Mouse (Mus musculus): Measurements from ENCODE around the gene Actr6. TPM values are rescaled to one million over a fixed set of nuclear protein-coding genes. Genes with fewer than 3 reads are reported as not detected.
A peak's percentile ranks its signal among the peaks of the same experiment; 100 is the strongest.

Actr6 gene
- polyA plus RNA-seq (2016; fragmentation: Nextera tagmentation; extraction: Ambion mirVana), result 33.9 and 34.2 TPM in 2 replicates

DNA sequence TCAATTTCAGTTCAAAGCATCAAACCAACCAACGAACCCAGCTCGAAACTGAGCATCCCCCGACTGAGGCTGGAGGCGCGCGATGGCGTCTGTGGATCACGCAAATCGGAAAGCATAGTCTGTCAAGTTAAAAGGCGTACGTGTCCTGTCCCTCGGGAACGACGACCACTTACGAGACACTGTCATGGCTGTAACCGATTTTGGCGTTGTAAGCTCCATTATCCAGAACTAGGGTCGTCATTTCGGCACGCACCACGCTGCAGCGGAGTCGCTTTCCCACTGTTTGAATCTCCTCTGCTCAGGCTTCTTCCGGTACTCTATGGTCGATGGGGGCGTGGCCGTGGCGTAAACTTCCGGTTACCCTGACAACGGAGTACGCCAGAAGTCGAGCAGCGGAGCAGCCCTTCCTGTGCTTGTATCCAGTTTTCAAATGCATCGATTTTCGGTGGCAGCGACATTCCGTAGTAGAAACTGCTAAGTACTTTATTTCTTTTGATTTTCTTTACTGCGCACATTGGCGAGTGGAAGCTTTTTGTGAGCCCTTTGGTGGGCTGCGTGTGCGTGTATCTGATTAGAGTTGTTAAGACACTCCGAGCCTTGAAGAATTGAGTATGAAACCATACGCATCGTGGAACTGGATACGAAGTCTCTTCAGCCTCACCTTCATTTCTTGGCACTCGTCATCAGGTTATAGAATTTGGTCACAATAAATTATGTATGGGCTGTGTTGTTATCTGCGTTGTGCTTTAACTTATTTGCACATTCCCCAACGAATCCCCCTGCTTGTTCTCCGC is at the start of gene Actr6:
Gene Actr6, minus strand, starts transcription at position 295 of the 794 bp plus-strand sequence.
- H3K36me3 ChIP-seq, result peaks cover 8% of the 10 kb centered on the region
- peaks cover 13% of the 10 kb centered on the region for H3K4me1 ChIP-seq
- peak within 1 kb of the TSS; percentile 71 for H3K4me3 ChIP-seq
- H3K27me3 ChIP-seq (ENCODE audit: low read depth, poor library complexity, severe bottlenecking), result no peaks in the 10 kb centered on the region
- no peaks in the 10 kb centered on the region for H3K9me3 ChIP-seq (replicated peaks)
- DNase-seq (ENCODE audit: low spot score), result peak; percentile 94
- 2% methylated on average over 49 of the region's 49 CpGs for WGBS
- peak within 1 kb of the TSS; percentile 78 for H3K27ac ChIP-seq

DNA sequence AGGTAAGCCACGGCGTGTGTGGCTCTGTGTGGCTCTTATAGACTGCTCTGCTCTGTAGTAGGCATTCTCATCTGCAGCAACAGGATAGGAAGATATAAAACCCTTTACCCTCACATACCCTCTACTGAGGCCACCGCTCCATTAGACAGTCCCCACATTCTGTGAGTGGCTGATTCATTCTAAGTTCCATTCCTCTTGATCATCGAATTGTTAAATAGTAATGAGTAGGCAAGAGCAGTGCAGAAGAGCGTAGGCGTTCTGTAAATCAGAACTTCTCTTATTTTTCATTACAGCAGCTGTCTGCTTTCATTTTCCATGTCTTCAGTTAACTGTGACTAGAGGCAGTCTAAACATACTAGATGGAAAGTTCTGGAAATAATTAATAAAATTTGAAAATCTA is 43.9 kb upstream of the Actr6 start:
- no peak for DNase-seq (ENCODE audit: low spot score)
- 95% methylated on average over 6 of the region's 6 CpGs for WGBS
- no peaks in the 10 kb centered on the region for H3K4me1 ChIP-seq
- H3K9me3 ChIP-seq (replicated peaks), result no peaks in the 10 kb centered on the region
- H3K27me3 ChIP-seq (ENCODE audit: low read depth, poor library complexity, severe bottlenecking), result no peaks in the 10 kb centered on the region
- peaks cover 20% of the 10 kb centered on the region for H3K36me3 ChIP-seq
- H3K27ac ChIP-seq, result no peak overlapping the region
- no peak overlapping the region for H3K4me3 ChIP-seq

DNA sequence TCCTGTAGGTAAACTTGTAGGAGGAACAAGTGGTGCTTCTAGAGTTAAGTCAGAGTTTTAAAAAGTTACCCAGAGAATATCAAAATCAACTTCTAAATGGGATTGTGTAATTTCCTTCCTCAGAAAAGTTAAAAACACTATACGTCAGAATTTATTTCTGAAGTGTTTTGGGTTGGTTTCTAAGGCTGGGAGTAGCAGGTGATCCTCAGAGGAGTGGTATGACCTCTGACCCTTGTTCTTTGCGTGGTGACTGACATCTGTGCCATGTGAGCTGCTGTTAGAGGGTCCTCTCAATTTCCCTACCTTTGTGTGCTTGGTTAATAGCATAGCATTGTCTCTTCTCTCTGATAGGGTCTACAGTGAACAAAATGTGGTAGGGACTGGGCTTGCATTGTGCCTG is 39.8 kb upstream of the Actr6 start:
- 80% methylated on average over 2 of the region's 2 CpGs for WGBS

DNA sequence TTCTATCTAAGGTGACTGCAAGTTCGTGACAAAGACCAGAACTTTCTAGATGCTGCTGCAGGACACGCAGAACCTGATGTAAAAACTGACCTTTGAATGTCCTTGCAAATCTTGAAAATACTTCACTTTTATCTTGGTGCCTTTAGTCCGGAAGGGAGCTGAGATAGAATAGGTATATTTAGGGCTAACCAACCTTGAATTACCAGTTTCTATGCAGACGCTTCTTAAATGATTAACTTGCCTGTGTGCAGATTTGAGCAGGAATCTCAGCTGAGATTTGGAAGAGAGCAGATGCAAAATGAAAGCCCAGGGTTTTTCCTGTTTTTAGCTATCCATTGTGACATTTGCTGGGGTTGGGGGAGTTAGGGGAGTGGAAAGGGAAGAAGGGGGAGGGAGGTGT is 37.0 kb upstream of the Actr6 start:
- Histone ChIP-seq H3K9me3 (replicated peaks) (no peaks in the 10 kb centered on the region), H3K36me3 (no peaks in the 10 kb centered on the region), H3K27ac (no peak overlapping the region), H3K4me1 (no peaks in the 10 kb centered on the region), H3K4me3 (no peak overlapping the region), H3K27me3 (ENCODE audit: low read depth, poor library complexity, severe bottlenecking) (no peaks in the 10 kb centered on the region)
- no peak for DNase-seq (ENCODE audit: low spot score)
- 90% methylated on average over 4 of the region's 4 CpGs for WGBS

More for the DNA sequence above, 39.8 kb upstream of the Actr6 start:
- no peaks in the 10 kb centered on the region for H3K4me1 ChIP-seq
- H3K4me3 ChIP-seq, result no peak overlapping the region
- H3K27ac ChIP-seq, result no peak overlapping the region
- no peak for DNase-seq (ENCODE audit: low spot score)
- H3K27me3 ChIP-seq (ENCODE audit: low read depth, poor library complexity, severe bottlenecking), result no peaks in the 10 kb centered on the region
- H3K36me3 ChIP-seq, result peaks cover 5% of the 10 kb centered on the region
- H3K9me3 ChIP-seq (replicated peaks), result no peaks in the 10 kb centered on the region

DNA sequence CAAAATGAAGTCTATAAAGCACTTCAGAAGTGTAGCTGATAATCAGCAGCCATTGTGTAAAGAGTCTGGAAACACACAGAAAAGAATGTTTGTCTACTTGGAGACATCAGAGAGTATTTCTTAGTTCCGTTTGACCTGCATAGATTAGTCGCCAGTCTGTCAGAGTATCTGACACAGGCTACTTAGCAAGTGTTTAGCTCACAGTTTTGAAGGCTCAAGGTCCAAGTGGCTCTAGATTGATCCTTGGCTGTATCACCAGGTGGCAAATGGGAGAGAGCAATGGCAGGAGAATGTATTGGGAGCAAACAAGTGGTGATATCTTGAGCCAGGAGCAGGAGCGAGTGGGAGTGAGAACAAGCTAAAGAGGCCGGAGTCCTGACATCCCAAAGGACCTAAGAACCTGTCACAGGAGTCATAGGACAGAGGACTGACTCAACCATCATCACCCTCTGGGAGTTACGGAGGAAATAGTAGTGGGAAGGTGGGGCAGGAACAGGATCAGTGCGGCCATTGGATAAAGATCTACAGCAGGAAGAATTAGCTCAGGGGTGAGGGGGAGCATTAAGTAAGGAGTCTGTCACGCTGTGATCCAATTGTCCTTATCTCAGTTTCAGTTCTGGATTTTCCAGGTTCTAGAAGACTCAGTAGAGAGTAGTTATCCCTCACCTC is 36.4 kb upstream of the Actr6 start:
- Histone ChIP-seq H3K9me3 (replicated peaks) (no peaks in the 10 kb centered on the region), H3K36me3 (no peaks in the 10 kb centered on the region), H3K4me1 (no peaks in the 10 kb centered on the region), H3K27me3 (ENCODE audit: low read depth, poor library complexity, severe bottlenecking) (no peaks in the 10 kb centered on the region), H3K4me3 (no peak overlapping the region), H3K27ac (no peak overlapping the region)
- WGBS, result 86% methylated on average over 7 of the region's 7 CpGs
- DNase-seq (ENCODE audit: low spot score), result no peak

DNA sequence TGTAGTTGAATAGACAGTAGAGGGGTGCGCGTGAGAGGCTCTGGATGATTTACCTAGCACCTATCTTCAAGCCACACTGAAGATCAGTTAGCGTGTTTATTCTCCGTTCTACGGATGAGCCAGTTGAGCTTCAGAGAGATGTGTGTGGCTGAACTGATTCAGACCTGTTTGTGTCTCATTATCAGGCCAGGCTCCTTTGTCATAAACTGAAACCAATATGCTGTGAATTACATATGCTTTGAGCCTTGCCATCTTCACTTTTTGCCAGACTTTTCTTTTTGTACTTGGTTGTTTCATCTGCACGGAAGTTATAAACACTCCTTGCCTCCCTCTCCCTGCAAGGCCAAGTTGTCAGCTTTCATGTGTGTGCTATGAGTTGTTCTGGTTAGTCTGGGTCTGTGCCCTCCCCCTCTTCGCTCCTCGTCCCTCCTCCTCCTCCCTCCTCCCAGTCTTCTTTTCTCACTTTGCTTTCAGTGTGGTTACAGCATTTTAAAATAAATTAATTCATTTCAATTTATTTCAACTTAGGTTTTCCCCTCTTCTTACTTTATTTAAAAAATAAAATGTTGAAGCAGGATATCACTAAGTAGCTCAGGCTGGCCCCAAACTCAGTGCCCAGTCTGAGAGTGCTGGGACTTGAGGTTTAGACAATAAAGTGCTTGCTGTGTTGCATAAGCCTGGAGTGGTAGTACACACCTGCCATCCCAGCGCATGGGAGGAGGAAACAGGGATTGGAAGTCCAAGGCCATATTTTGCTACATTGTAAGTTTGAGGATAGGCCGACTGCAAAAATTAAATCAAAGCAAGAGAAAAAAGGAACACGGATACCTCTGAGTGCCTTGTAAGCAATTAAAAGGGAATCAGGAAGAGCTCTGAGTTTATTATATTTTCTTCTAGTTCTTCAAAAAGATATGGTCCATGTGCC is 34.0 kb upstream of the Actr6 start:
- no peaks in the 10 kb centered on the region for H3K9me3 ChIP-seq (replicated peaks)
- no peak overlapping the region for H3K27ac ChIP-seq
- H3K4me1 ChIP-seq, result no peaks in the 10 kb centered on the region
- no peak for DNase-seq (ENCODE audit: low spot score)
- H3K36me3 ChIP-seq, result no peaks in the 10 kb centered on the region
- H3K4me3 ChIP-seq, result no peak overlapping the region
- H3K27me3 ChIP-seq (ENCODE audit: low read depth, poor library complexity, severe bottlenecking), result no peaks in the 10 kb centered on the region
- 94% methylated on average over 11 of the region's 11 CpGs for WGBS

DNA sequence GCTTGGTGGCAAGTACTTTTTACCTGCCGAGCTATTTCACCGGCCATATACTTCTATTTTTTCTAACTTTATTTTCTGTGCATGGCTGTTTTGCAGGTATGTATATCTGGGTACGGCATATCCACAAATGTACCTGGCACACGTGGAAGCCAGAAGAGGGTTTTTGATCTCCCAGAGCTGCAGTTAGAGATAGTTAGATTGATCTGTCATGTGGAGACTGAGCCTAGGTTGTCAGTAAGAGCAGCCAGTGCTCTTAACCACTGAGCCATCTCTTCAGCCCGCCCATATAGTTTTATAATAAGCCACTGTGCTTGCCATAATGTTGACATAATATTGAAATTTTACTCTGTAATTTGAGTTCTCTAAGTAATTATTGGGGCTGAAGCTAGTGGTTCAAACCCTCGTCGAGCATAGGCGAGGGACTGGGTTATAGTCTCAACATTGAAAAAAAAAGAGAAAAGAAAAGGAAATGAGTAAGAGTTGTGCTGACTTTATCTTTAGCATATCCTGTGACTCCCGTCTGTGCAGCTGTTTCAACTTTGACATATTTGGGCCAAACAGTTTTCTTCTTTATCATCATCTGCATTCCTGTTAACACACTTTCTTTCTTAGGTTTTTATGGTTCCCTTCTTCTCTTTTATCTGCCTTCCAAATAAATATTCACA is 32.5 kb upstream of the Actr6 start:
- Histone ChIP-seq H3K4me3 (no peak overlapping the region), H3K27ac (no peak overlapping the region), H3K27me3 (ENCODE audit: low read depth, poor library complexity, severe bottlenecking) (no peaks in the 10 kb centered on the region), H3K9me3 (replicated peaks) (no peaks in the 10 kb centered on the region), H3K4me1 (no peaks in the 10 kb centered on the region), H3K36me3 (no peaks in the 10 kb centered on the region)
- WGBS, result 91% methylated on average over 9 of the region's 9 CpGs
- DNase-seq (ENCODE audit: low spot score), result no peak

DNA sequence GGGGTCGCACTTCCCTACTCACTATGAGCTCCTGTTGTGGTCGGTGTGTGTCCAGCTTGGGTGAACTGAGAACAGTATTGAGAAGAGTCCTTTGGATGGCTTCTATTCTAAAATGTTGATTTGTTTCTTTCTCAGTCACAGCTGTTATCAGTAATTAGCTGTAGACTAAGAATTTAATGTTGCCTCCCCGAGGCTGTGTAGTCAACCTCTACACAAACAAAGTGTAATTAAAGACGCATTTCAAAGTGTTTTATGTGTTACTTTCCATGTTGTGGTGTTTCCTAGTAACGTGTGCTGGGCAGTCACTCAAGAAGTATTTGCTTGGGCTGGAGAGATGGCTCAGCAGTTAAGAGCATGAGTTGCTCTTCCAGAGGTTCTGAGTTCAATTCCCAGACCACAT is 28.7 kb upstream of the Actr6 start:
- Histone ChIP-seq H3K36me3 (no peaks in the 10 kb centered on the region), H3K27me3 (ENCODE audit: low read depth, poor library complexity, severe bottlenecking) (no peaks in the 10 kb centered on the region), H3K4me1 (no peaks in the 10 kb centered on the region), H3K9me3 (replicated peaks) (no peaks in the 10 kb centered on the region), H3K4me3 (no peak overlapping the region), H3K27ac (no peak overlapping the region)
- 87% methylated on average over 5 of the region's 5 CpGs for WGBS
- DNase-seq (ENCODE audit: low spot score), result no peak

DNA sequence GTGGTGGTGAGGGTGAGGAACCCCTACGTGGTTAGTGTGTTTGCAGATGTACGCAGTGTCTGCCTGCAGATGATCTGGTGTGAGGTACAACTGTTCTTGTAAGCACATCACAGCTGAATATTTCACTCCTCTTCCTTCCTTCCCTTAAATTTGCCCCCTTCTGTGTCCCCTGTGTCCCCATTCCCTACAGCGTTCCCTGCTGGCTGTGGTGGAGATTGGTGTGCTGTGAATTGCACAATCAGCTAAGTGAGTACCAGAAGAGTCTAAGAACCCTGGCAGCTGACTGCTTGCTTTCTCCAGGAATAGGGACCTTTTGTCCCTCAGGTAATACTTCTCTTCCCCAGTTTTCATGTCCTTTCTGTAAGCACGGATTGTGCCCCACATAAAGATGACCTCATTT is 23.1 kb upstream of the Actr6 start:
- Histone ChIP-seq H3K9me3 (replicated peaks) (no peaks in the 10 kb centered on the region), H3K27ac (no peak overlapping the region), H3K36me3 (no peaks in the 10 kb centered on the region), H3K4me3 (no peak overlapping the region), H3K27me3 (ENCODE audit: low read depth, poor library complexity, severe bottlenecking) (no peaks in the 10 kb centered on the region), H3K4me1 (no peaks in the 10 kb centered on the region)
- DNase-seq (ENCODE audit: low spot score), result no peak
- 94% methylated on average over 4 of the region's 4 CpGs for WGBS

DNA sequence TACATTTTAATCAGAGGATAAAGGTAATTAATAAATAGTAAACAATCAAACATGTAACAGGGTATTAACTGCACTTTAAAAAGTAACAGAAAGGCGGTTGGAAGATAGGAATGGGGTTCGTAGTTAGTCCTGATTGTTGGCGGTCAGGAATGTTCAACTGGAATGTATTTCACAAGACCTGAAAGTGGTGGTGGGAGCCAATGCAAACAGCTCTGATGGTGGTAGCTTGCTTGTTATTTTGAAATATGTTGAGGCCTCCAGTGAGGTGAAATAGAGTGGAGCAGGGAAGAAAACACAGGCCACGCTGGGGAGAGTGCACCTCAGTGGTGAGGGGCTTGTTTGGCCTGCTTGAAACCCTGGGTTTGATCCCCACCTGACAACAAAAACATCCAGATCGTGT is 19.0 kb upstream of the Actr6 start:
- DNase-seq (ENCODE audit: low spot score), result no peak
- H3K4me1 ChIP-seq, result 0 out of 2 replicates have a peak, but pooled peaks cover 5% of the 10 kb centered on the region
- no peaks in the 10 kb centered on the region for H3K9me3 ChIP-seq (replicated peaks)
- 91% methylated on average over 5 of the region's 5 CpGs for WGBS
- H3K36me3 ChIP-seq, result no peaks in the 10 kb centered on the region
- no peaks in the 10 kb centered on the region for H3K27me3 ChIP-seq (ENCODE audit: low read depth, poor library complexity, severe bottlenecking)
- no peak overlapping the region for H3K4me3 ChIP-seq
- H3K27ac ChIP-seq, result no peak overlapping the region

DNA sequence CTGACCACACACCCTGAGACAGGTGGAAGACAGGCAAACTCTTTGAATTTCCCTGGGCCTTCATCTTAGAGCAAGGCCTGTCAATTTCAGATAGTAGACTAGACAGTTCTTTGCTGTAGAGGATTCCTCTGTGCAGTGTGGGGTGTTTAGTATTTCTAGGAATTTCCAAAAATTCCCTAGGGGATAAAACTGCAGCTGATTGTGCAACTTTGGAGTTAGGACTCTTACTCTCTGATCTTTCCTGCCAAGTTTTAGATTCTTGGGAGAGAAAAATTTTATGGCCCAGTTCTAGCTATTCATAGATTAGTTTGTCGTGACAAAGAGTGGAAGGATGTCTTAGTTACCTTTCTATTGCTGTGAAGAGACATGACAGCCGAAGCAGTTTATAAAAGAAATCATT is 16.5 kb upstream of the Actr6 start:
- 95% methylated on average over 2 of the region's 2 CpGs for WGBS
- no peak for DNase-seq (ENCODE audit: low spot score)

DNA sequence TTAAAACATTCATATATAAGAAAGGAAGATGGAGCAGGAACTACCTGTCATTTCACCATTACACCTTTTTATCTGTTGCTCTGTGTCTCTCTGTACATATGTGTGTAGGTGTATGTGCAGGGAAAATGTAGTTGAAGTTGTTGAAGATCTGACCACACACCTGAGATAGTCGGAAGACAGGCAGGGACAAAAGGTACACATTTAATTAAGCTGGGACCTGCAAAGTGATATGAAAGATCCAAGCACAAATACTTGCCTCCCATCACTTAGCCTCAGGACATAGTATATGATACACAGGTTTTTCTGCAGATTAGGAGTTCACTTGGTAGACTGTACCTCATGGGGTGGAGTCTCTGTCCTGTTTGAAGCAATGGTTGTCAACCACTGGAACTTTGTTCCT is 15.8 kb upstream of the Actr6 start:
- Histone ChIP-seq H3K36me3 (no peaks in the 10 kb centered on the region), H3K27ac (no peak overlapping the region), H3K4me3 (no peak overlapping the region), H3K9me3 (replicated peaks) (no peaks in the 10 kb centered on the region), H3K27me3 (ENCODE audit: low read depth, poor library complexity, severe bottlenecking) (no peaks in the 10 kb centered on the region), H3K4me1 (0 out of 2 replicates have a peak, but pooled peaks cover 6% of the 10 kb centered on the region)
- no peak for DNase-seq (ENCODE audit: low spot score)
- WGBS, result 93% methylated on average over 1 of the region's 1 CpGs

More for the DNA sequence above, 16.5 kb upstream of the Actr6 start:
- no peak overlapping the region for H3K27ac ChIP-seq
- no peaks in the 10 kb centered on the region for H3K36me3 ChIP-seq
- no peak overlapping the region for H3K4me3 ChIP-seq
- no peaks in the 10 kb centered on the region for H3K27me3 ChIP-seq (ENCODE audit: low read depth, poor library complexity, severe bottlenecking)
- 0 out of 2 replicates have a peak, but pooled peaks cover 6% of the 10 kb centered on the region for H3K4me1 ChIP-seq
- H3K9me3 ChIP-seq (replicated peaks), result no peaks in the 10 kb centered on the region

Measured in limb, embryonic 10.5 days (tissue).